Mouse (Mus musculus) forebrain, embryonic 13.5 days (tissue): Measurements from ENCODE around the gene Hspa1l. TPM values are rescaled to one million over a fixed set of nuclear protein-coding genes. Genes with fewer than 3 reads are reported as not detected.
"Not testable (repeated sequence)": the region's sequence is repeated elsewhere in the genome, so short reads cannot be mapped to it uniquely, and the experiment has no call there.

ENCODE experiments used
- ATAC-seq: fragments of 200-750 bp; cut with Nextera tagmentation; 2 replicates; pipeline ENCODE4 v1.8.0; 2017
- H3K27ac ChIP-seq: fragments of 300-500 bp; sonication (generic); 2 replicates; pipeline ENCODE4 v1.5.1; 2015; ENCODE audit warnings: inconsistent platforms, mild to moderate bottlenecking, moderate library complexity
- H3K27me3 ChIP-seq: fragments of 300-500 bp; sonication (generic); 2 replicates; pipeline ENCODE4 v1.6.1; 2015; ENCODE audit warnings: mild to moderate bottlenecking, inconsistent platforms
- H3K36me3 ChIP-seq: fragments of 300-500 bp; sonication (generic); 2 replicates; pipeline ENCODE4 v1.6.1; 2015; ENCODE audit warnings: mild to moderate bottlenecking, inconsistent platforms; ENCODE audit not compliant: poor library complexity, severe bottlenecking
- H3K4me1 ChIP-seq: fragments of 300-500 bp; sonication (generic); 2 replicates; pipeline ENCODE4 v1.6.1; 2015; ENCODE audit warnings: inconsistent platforms
- H3K4me2 ChIP-seq: fragments of 300-500 bp; sonication (generic); 2 replicates; pipeline ENCODE4 v1.6.1; 2015; ENCODE audit warnings: inconsistent platforms, mild to moderate bottlenecking, moderate library complexity
- H3K4me3 ChIP-seq: fragments of 300-500 bp; sonication (generic); 2 replicates; pipeline ENCODE4 v1.5.1; 2015; ENCODE audit warnings: mild to moderate bottlenecking, inconsistent platforms
- H3K9ac ChIP-seq: fragments of 300-500 bp; sonication (generic); 2 replicates; pipeline ENCODE4 v1.6.1; 2015; ENCODE audit warnings: mild to moderate bottlenecking, inconsistent platforms
- H3K9me3 ChIP-seq: fragments of 300-500 bp; sonication (generic); replicated peaks from 2 replicates; pipeline ENCODE4 v1.6.1; 2016; ENCODE audit warnings: inconsistent platforms
- WGBS: fragments of 180-500 bp; shearing (Covaris S2); methylation state at CpG from one replicate; pipeline ENCODE4 v1.1.7; 2015; 5-methylcytosine and 5-hydroxymethylcytosine counted together
- polyA plus RNA-seq: library from polyadenylated mRNA; unstranded; fragments of >200 nt; fragmentation: Nextera tagmentation; extraction: Ambion mirVana; gene quantifications from 2 replicates; pipeline ENCODE4 v1.2.1, GENCODE M21; 2015

Gene Hspa1l
- polyA plus RNA-seq, 1 experiment from 2014 or later = 1.3 TPM

GRCm38 (mm10) chr17:35001452-35002152, 29.1 kb downstream of the Hspa1l start:
- peaks cover 51% of the 10 kb centered on the region for H3K36me3 ChIP-seq
- H3K4me3 ChIP-seq = peak overlapping the region; percentile 94
- WGBS = under 1% methylated on average over 35 of the region's 35 CpGs
- H3K27me3 ChIP-seq = no peaks in the 10 kb centered on the region
- no peak for ATAC-seq
- peak overlapping the region; percentile 97 for H3K9ac ChIP-seq
- H3K4me1 ChIP-seq = peaks cover 56% of the 10 kb centered on the region
- peak overlapping the region; percentile 98 for H3K27ac ChIP-seq
- H3K4me2 ChIP-seq = peak overlapping the region; percentile 100
- H3K9me3 ChIP-seq = no peaks in the 10 kb centered on the region

GRCm38 (mm10) chr17:35002153-35002865, 29.8 kb downstream of the Hspa1l start:
- ATAC-seq = no peak
- peak overlapping the region; percentile 100 for H3K4me2 ChIP-seq
- peaks cover 52% of the 10 kb centered on the region for H3K36me3 ChIP-seq
- no peaks in the 10 kb centered on the region for H3K9me3 ChIP-seq
- H3K4me3 ChIP-seq = peak overlapping the region; percentile 94
- no peaks in the 10 kb centered on the region for H3K27me3 ChIP-seq
- H3K4me1 ChIP-seq = peaks cover 49% of the 10 kb centered on the region
- H3K9ac ChIP-seq = peak overlapping the region; percentile 97
- WGBS = 7% methylated on average over 12 of the region's 12 CpGs
- peak overlapping the region; percentile 98 for H3K27ac ChIP-seq

- no peak for ATAC-seq
- peaks cover 41% of the 10 kb centered on the region for H3K4me1 ChIP-seq
- WGBS = 76% methylated on average over 9 of the region's 9 CpGs
- peak overlapping the region; percentile 97 for H3K9ac ChIP-seq
- peaks cover 52% of the 10 kb centered on the region for H3K36me3 ChIP-seq
- H3K4me3 ChIP-seq = peak overlapping the region; percentile 94
- H3K27me3 ChIP-seq = no peaks in the 10 kb centered on the region
- 0 out of 2 replicates have a peak overlapping the region, but pooled peaks have one; percentile 98 for H3K27ac ChIP-seq
- H3K4me2 ChIP-seq = peak overlapping the region; percentile 100
- H3K9me3 ChIP-seq = no peaks in the 10 kb centered on the region
These were observed 30.7 kb downstream of the Hspa1l start for GRCm38 (mm10) chr17:35003022-35003838.

- WGBS = 95% methylated on average over 17 of the region's 17 CpGs
- peaks cover 31% of the 10 kb centered on the region for H3K4me1 ChIP-seq
These were observed 31.7 kb downstream of the Hspa1l start for GRCm38 (mm10) chr17:35004075-35004717.

DNA sequence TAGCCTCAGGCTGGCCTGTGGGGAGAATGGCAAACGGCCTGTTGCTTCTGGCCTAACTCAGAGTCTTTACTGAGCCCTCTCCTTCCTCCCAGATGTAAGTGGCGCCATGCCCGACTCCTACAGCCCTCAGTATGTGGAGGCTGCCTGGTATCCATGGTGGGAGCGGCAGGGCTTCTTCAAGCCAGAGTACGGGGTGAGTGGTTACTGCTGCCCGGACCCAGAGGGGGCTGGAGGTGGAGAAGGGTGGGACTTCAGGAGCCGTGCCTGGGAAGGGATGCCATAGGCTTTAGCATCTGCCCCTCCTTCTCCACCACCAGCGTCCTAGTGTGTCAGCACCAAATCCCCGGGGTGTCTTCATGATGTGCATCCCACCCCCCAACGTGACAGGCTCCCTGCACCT, 32.7 kb downstream of the Hspa1l start:
- Histone ChIP-seq H3K36me3 (peaks cover 61% of the 10 kb centered on the region), H3K9me3 (no peaks in the 10 kb centered on the region), H3K27ac (no peak overlapping the region), H3K4me2 (no peak overlapping the region), H3K4me3 (no peak overlapping the region), H3K4me1 (peaks cover 22% of the 10 kb centered on the region), H3K27me3 (no peaks in the 10 kb centered on the region), H3K9ac (0 out of 2 replicates have a peak overlapping the region, but pooled peaks have one; percentile 5)
- ATAC-seq = no peak
- 94% methylated on average over 10 of the region's 10 CpGs for WGBS

More at GRCm38 (mm10) chr17:35004075-35004717, 31.7 kb downstream of the Hspa1l start:
- no peaks in the 10 kb centered on the region for H3K27me3 ChIP-seq
- no peak overlapping the region for H3K27ac ChIP-seq
- H3K4me3 ChIP-seq = no peak overlapping the region
- no peaks in the 10 kb centered on the region for H3K9me3 ChIP-seq
- no peak overlapping the region for H3K9ac ChIP-seq
- no peak overlapping the region for H3K4me2 ChIP-seq
- no peak for ATAC-seq
- H3K36me3 ChIP-seq = peaks cover 52% of the 10 kb centered on the region

DNA sequence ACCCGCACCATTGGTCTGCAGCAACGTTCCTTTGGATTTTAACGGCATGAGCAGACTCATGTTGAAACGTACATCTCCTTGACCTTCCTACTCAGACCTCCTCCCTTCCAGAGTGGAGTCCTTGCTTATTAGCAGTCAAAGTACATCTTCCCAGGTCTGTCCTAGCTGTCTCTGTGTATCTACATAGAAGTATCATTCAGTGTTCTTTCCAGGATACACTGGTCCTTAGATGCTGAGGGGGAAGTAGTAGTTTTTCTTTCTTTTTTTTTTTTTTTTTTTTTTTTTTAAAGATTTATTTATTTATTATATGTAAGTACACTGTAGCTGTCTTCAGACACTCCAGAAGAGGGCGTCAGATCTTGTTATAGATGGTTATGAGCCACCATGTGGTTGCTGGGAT, 33.4 kb downstream of the Hspa1l start:
- not testable (repeated sequence) for H3K4me3 ChIP-seq, H3K27ac ChIP-seq, ATAC-seq, H3K4me2 ChIP-seq, H3K9me3 ChIP-seq, H3K27me3 ChIP-seq
- Histone ChIP-seq H3K9ac (0 out of 2 replicates have a peak overlapping the region, but pooled peaks have one; percentile 5), H3K36me3 (peaks cover 68% of the 10 kb centered on the region), H3K4me1 (peaks cover 21% of the 10 kb centered on the region)
- WGBS = 98% methylated on average over 4 of the region's 5 CpGs

- peaks cover 10% of the 10 kb centered on the region for H3K4me1 ChIP-seq
- H3K27me3 ChIP-seq = no peaks in the 10 kb centered on the region
- 96% methylated on average over 7 of the region's 7 CpGs for WGBS
- ATAC-seq = no peak
- H3K4me3 ChIP-seq = no peak overlapping the region
- no peak overlapping the region for H3K27ac ChIP-seq
- no peaks in the 10 kb centered on the region for H3K9me3 ChIP-seq
- no peak overlapping the region for H3K9ac ChIP-seq
- peaks cover 84% of the 10 kb centered on the region for H3K36me3 ChIP-seq
- H3K4me2 ChIP-seq = no peak overlapping the region
These were observed 35.0 kb downstream of the Hspa1l start for GRCm38 (mm10) chr17:35007387-35007991.

DNA sequence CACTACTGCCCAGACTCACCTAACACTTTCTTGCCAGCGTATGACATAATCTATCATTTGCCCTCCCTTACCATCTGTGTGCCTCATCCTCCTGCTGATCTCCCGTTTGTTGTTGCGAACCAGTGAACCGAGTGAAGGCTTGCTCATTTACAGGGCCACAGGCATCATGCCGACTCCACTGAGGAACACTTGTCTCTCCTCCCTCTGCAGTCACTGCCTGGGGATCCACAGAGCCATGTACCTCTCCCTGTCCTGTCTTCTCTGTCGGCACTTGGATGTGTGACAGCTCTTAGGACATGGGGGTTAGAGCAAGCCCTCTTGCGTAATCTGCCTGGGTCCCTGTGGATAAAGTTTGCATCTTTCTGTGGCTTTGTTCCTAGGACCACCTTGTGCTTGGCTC, 37.1 kb downstream of the Hspa1l start:
- ATAC-seq = no peak
- H3K4me2 ChIP-seq = no peak overlapping the region
- 82% methylated on average over 7 of the region's 7 CpGs for WGBS
- H3K9ac ChIP-seq = no peak overlapping the region
- no peaks in the 10 kb centered on the region for H3K4me1 ChIP-seq
- peaks cover 98% of the 10 kb centered on the region for H3K36me3 ChIP-seq
- no peaks in the 10 kb centered on the region for H3K27me3 ChIP-seq
- no peak overlapping the region for H3K27ac ChIP-seq
- no peak overlapping the region for H3K4me3 ChIP-seq
- no peaks in the 10 kb centered on the region for H3K9me3 ChIP-seq

DNA sequence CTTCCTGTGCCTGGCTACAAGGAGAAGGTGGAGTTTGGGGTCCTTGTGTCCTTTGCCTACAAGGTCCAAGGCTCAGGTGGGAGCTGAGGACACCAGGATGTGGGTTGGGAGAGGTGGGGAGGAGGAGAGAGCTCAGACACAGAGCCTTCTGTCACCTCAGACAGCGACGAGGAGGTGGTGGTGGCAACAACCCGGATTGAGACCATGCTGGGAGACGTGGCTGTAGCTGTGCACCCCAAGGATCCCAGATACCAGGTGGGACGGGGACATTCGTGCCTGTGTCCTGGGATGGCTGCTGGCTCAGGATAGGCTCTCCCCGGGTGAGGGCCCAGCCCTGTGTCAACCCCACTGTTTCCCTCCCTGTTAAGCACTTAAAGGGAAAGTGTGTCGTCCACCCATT, 38.9 kb downstream of the Hspa1l start:
- ATAC-seq = no peak
- Histone ChIP-seq H3K4me2 (no peak overlapping the region), H3K4me1 (peaks cover 5% of the 10 kb centered on the region), H3K9ac (no peak overlapping the region), H3K27ac (no peak overlapping the region), H3K4me3 (no peak overlapping the region), H3K36me3 (peaks cover 99% of the 10 kb centered on the region), H3K9me3 (no peaks in the 10 kb centered on the region), H3K27me3 (no peaks in the 10 kb centered on the region)
- 93% methylated on average over 8 of the region's 8 CpGs for WGBS

DNA sequence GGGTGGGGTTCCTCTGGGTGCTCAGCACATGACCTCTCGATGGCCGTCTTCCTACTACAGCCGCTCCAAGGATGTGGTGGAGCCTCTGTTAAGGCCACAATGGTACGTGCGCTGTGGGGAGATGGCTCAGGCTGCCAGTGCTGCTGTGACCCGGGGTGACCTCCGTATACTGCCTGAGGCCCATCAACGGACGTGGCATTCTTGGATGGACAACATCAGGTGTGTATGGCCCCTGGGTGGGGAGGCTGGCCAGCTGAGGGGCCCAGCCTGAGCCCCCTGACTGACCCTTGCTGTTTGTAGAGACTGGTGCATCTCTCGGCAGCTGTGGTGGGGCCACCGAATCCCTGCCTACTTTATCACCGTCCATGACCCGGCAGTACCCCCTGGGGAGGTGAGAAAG, 39.9 kb downstream of the Hspa1l start:
- WGBS = 93% methylated on average over 13 of the region's 13 CpGs
- no peak overlapping the region for H3K4me3 ChIP-seq
- H3K4me1 ChIP-seq = peaks cover 9% of the 10 kb centered on the region
- no peak overlapping the region for H3K27ac ChIP-seq
- H3K27me3 ChIP-seq = no peaks in the 10 kb centered on the region
- H3K9me3 ChIP-seq = no peaks in the 10 kb centered on the region
- H3K36me3 ChIP-seq = peaks cover 100% of the 10 kb centered on the region
- no peak overlapping the region for H3K4me2 ChIP-seq
- no peak for ATAC-seq
- no peak overlapping the region for H3K9ac ChIP-seq

DNA sequence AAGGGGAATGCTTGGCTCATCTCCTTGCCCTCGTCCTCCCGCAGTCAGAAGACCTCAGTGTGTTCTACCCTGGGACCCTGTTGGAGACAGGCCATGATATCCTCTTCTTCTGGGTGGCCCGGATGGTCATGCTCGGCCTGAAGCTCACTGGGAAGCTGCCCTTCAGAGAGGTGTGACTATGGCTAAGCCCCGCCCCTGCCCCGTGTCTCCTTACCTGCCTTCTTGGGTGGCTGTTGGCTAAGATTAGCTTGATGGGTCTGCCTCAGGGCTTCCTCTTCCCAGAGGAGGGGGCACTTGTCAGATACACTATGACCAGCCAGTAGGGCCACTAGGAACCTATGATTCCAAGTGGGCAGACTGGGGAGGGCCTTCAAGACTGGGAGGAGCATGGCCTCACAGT, 40.7 kb downstream of the Hspa1l start:
- H3K9me3 ChIP-seq = no peaks in the 10 kb centered on the region
- H3K27ac ChIP-seq = no peak overlapping the region
- peaks cover 96% of the 10 kb centered on the region for H3K36me3 ChIP-seq
- no peaks in the 10 kb centered on the region for H3K27me3 ChIP-seq
- WGBS = 86% methylated on average over 6 of the region's 6 CpGs
- no peak for ATAC-seq
- peaks cover 9% of the 10 kb centered on the region for H3K4me1 ChIP-seq
- no peak overlapping the region for H3K4me3 ChIP-seq
- no peak overlapping the region for H3K9ac ChIP-seq
- H3K4me2 ChIP-seq = no peak overlapping the region
